Mouse (Mus musculus) stomach, embryonic 14.5 days (tissue): ENCODE results near the gene Gnat1. TPM values are rescaled to one million over a fixed set of nuclear protein-coding genes. Genes with fewer than 3 reads are reported as not detected.

ENCODE experiments used
- ATAC-seq: fragments of 200-750 bp; cut with Nextera tagmentation; 2 replicates; pipeline ENCODE4 v1.8.0; 2017; ENCODE audit warnings: low read depth, moderate TSS enrichment; ENCODE audit not compliant: insufficient number of reproducible peaks, insufficient read depth, low FRiP score
- H3K27ac ChIP-seq: fragments of 300-500 bp; sonication (generic); 2 replicates; pipeline ENCODE4 v1.5.1; 2014; ENCODE audit warnings: mild to moderate bottlenecking, low read length, moderate library complexity, mixed read lengths
- H3K27me3 ChIP-seq: fragments of 300-500 bp; sonication (generic); 2 replicates; pipeline ENCODE4 v1.6.1; 2014; ENCODE audit warnings: low read length, control low read depth, mixed read lengths; ENCODE audit not compliant: control insufficient read depth, insufficient read depth
- H3K36me3 ChIP-seq: fragments of 300-500 bp; sonication (generic); 2 replicates; pipeline ENCODE4 v1.6.1; 2014; ENCODE audit warnings: mild to moderate bottlenecking, control low read depth, low read length, moderate library complexity, mixed read lengths; ENCODE audit not compliant: control insufficient read depth, insufficient read depth
- H3K4me1 ChIP-seq: fragments of 300-500 bp; sonication (generic); 2 replicates; pipeline ENCODE4 v1.6.1; 2014; ENCODE audit warnings: low read length, control low read depth, mixed read lengths; ENCODE audit not compliant: control insufficient read depth, insufficient read depth
- H3K4me2 ChIP-seq: fragments of 300-500 bp; sonication (generic); replicated peaks from 2 replicates; pipeline ENCODE4 v1.6.1; 2014; ENCODE audit warnings: low read depth, low read length, control low read depth
- H3K4me3 ChIP-seq: fragments of 300-500 bp; sonication (generic); 2 replicates; pipeline ENCODE4 v1.5.1; 2014; ENCODE audit warnings: low read depth, low read length, control low read depth
- H3K9ac ChIP-seq: fragments of 300-500 bp; sonication (generic); replicated peaks from 2 replicates; pipeline ENCODE4 v1.6.1; 2014; ENCODE audit warnings: low read depth, mild to moderate bottlenecking, control low read depth, low read length, moderate library complexity, mixed read lengths
- H3K9me3 ChIP-seq: fragments of 300-500 bp; sonication (generic); 2 replicates; pipeline ENCODE4 v1.6.1; 2016; ENCODE audit warnings: low read depth, low read length, control low read depth; ENCODE audit not compliant: control insufficient read depth
- WGBS: fragments of 180-500 bp; shearing (Covaris S2); extraction: QIAGEN DNeasy Blood & Tissue Kit; methylation state at CpG from one replicate; pipeline ENCODE4 v1.1.7; 2014; 5-methylcytosine and 5-hydroxymethylcytosine counted together
- polyA plus RNA-seq: library from polyadenylated mRNA; unstranded; fragments of >200 nt; fragmentation: Nextera tagmentation; extraction: Ambion mirVana; gene quantifications from 2 replicates; pipeline ENCODE4 v1.2.1, GENCODE M21; 2014

The Gnat1 gene
- polyA plus RNA-seq, 1 experiment from 2014 or later: 2.4 TPM

DNA sequence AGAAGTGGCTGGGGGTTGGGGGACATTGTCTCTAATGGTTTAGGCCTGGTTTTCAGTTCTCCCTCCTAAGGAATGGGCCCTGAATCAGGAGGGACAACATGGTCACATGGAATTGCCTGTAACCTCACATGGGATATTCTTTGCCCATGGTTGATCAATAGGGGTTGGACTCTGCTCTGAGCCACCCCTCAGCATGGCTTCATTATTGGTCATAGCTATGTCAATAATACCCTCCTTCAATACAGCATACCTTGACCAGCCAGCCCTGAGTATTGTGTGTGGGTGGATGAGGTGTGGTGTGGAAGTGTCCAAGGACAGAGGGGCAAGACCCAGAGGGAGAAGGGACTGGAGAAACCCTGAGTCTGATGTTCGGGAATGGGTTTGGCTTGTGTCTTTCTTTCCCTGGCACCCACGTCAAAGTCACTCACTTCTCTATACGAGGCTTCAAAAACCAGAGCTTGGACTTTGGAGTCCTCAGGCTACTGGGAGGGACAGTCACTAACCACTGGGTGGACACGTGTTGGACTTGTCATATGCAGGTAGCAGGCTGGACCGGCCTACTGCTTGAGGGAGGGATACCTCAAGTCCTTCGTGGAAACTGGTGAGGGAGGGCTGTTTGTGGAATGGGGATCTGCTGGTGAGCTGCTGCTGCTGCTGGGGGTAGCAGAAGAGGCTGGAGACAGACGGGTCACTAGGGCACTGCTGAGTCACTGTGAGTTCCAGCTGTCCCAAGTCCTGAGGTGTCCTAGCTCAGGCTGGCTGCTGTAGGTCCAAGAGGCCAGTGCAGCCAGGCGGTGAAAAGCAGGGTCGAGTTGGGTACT lies 4.7 kb downstream of the Gnat1 start:
- 65% methylated on average over 9 of the region's 9 CpGs for WGBS
- Histone ChIP-seq H3K27ac (no peak overlapping the region), H3K36me3 (no peaks in the 10 kb centered on the region), H3K4me1 (peaks cover 8% of the 10 kb centered on the region), H3K4me2 (no peak overlapping the region), H3K27me3 (peaks cover 26% of the 10 kb centered on the region), H3K9me3 (no peaks in the 10 kb centered on the region), H3K9ac (no peak overlapping the region), H3K4me3 (no peak overlapping the region)
- ATAC-seq: no peak

DNA sequence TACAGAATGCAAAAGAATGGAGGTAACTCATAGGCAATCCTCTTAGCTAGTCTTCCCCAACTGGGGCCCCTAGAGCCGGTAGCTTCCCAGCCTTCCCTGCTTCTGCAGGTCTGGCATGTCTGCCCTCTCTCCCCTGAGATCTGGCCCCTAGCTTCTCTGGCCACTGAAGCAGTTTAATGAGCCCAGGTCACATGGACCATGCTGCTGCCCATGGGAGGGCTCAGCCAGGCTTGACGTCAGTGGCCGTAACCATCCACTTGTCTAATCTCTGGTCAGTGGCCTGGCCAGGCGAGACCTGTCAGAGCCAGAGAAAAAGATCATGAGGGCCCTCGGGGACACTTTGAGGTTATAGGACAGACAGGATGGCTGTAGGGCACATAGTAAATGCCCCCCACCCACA lies 9.3 kb downstream of the Gnat1 start:
- peaks cover 17% of the 10 kb centered on the region for H3K4me1 ChIP-seq
- no peak overlapping the region for H3K27ac ChIP-seq
- ATAC-seq: no peak
- no peak overlapping the region for H3K4me2 ChIP-seq
- H3K4me3 ChIP-seq: no peak overlapping the region
- H3K9ac ChIP-seq: no peak overlapping the region
- no peaks in the 10 kb centered on the region for H3K9me3 ChIP-seq
- whole genome bisulfite sequencing: 70% methylated on average over 5 of the region's 5 CpGs
- peaks cover 4% of the 10 kb centered on the region; the same call in 1 of the 2 replicates for H3K27me3 ChIP-seq
- no peaks in the 10 kb centered on the region for H3K36me3 ChIP-seq

DNA sequence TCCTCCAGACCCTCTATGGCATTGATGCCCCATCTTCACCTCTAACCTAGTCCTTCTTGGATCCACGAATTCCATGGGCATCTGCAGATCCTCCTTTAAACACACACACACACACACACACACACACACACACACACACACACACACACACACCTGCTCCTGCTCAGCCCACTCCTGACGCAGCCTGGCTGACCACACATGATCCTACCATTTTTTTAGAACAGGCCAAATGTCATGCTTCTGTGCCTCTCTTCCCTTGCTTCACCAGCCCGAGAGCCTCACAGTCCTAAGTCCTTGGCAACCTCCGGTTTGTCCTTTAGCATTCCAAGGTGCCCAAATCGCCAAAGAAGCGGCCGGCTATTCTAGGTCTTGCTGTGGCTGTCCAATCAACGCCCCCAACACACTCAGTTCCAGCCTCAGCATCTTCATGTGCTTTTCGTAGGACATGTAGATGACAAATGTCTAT lies 10.0 kb downstream of the Gnat1 start, which contains the start of gene Slc38a3:
Gene Slc38a3, minus strand, starts transcription at position 51 of the 466 bp plus-strand sequence.
- Histone ChIP-seq H3K4me3 (no peak within 1 kb of the TSS), H3K36me3 (no peaks in the 10 kb centered on the region), H3K27ac (0 out of 2 replicates have a peak within 1 kb of the TSS, but pooled peaks have one; percentile 11), H3K4me1 (peaks cover 17% of the 10 kb centered on the region), H3K27me3 (no peaks in the 10 kb centered on the region), H3K9ac (no peak within 1 kb of the TSS), H3K9me3 (no peaks in the 10 kb centered on the region), H3K4me2 (no peak within 1 kb of the TSS)
- 85% methylated on average over 9 of the region's 9 CpGs for WGBS
- ATAC-seq: no peak

DNA sequence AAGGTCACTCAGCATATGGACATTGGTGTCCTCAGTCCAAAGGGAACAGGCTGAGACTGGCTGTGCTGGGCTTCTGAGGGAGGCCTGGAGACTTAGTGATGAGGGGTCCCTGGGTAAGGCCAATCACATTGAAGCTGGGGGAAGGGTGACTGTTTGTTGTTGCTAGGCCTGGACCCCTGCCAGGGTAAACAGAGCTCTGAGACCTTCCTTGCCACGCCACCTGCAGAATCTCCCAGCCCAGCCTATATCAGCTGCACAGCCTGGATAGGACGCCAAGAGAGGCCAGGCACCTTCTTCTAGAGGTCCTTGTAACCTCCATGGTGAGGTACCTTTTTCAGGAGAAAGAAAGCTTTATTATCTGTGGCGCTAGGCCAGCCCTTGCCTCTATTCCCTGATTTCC lies 10.6 kb downstream of the Gnat1 start:
- Histone ChIP-seq H3K4me3 (no peak overlapping the region), H3K4me1 (peaks cover 17% of the 10 kb centered on the region), H3K9ac (no peak overlapping the region), H3K4me2 (no peak overlapping the region), H3K27ac (0 out of 2 replicates have a peak overlapping the region, but pooled peaks have one; percentile 11), H3K27me3 (no peaks in the 10 kb centered on the region), H3K36me3 (no peaks in the 10 kb centered on the region), H3K9me3 (no peaks in the 10 kb centered on the region)
- 0 out of 2 replicates have a peak, but pooled peaks have one; percentile 16 for ATAC-seq
- WGBS: 62% methylated on average over 3 of the region's 3 CpGs

DNA sequence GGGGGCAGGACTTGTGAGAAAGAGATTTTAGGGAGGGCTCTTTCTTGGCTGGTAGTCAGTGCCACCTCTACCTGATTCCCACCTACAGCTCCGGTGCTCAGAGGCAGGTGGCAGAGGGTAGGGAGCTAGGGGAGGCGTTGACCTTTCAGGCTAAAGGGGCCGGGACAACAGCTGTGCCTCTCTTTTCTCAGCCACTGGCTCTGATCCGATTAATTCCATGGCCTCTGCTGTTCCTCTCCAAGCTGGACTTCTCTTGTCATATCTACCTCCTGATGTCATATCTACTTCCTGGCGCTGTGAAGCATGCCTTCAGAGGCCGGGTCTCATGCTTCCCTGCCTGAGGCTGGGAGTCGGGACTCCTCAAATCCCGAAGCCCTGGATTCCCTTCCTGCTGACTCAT lies 11.5 kb downstream of the Gnat1 start:
- Histone ChIP-seq H3K9me3 (no peaks in the 10 kb centered on the region), H3K4me3 (no peak overlapping the region), H3K27me3 (no peaks in the 10 kb centered on the region), H3K36me3 (no peaks in the 10 kb centered on the region), H3K4me2 (peak overlapping the region; percentile 92; the same call in 1 of the 2 replicates), H3K4me1 (peaks cover 17% of the 10 kb centered on the region), H3K27ac (0 out of 2 replicates have a peak overlapping the region, but pooled peaks have one; percentile 11), H3K9ac (no peak overlapping the region)
- ATAC-seq: no peak
- WGBS: 40% methylated on average over 8 of the region's 8 CpGs

DNA sequence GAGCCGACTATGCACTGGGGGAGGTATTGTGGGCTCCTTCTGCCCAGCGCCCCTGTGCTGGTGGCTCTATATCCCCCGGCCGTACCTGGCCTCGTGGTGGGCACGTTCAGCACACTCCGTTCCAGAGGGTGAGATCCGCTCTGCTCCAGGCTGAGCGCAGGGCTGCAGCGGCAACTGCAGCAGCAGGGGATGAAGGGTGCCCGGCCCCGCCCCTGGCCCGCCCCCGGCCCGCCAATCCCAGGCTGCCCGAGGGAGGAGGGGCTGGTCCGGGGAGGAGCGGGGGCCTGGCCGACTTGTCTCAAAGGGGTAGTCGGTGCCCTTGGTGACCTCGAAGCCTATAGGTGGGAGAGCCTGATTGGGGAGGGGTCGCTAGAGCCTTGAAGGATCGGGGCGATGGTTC lies 12.3 kb downstream of the Gnat1 start:
- H3K9me3 ChIP-seq: no peaks in the 10 kb centered on the region
- peak overlapping the region; percentile 33; the same call in 1 of the 2 replicates for H3K9ac ChIP-seq
- ATAC-seq: peak; percentile 85
- peak overlapping the region; percentile 42 for H3K4me3 ChIP-seq
- H3K36me3 ChIP-seq: no peaks in the 10 kb centered on the region
- no peak overlapping the region for H3K27ac ChIP-seq
- no peaks in the 10 kb centered on the region for H3K27me3 ChIP-seq
- H3K4me2 ChIP-seq: peak overlapping the region; percentile 92
- WGBS: 1% methylated on average over 24 of the region's 24 CpGs
- H3K4me1 ChIP-seq: peaks cover 17% of the 10 kb centered on the region

DNA sequence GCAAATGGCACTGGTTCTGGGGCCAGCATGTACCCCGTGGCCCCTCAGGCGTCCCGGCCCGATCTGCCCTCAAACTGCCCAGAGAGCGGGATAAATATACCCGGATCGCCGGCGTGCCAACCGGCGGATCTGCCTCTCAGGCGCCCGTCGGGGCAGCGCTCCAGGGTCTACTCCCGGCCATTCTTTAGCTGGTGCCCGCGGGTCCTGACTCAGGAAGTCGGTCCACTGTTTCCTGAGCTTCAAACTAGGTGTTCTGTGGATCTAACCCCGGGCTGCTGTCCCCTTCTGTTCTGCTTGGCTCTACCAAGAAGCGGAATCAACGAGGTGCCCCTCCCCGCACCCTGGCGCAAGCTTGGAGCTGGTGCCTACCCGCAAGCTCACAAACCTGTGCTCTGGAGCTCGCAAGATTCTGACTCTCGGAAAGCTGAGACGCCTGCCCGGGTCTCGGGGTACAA lies 12.7 kb downstream of the Gnat1 start:
- peaks cover 17% of the 10 kb centered on the region for H3K4me1 ChIP-seq
- peak overlapping the region; percentile 33 for H3K9ac ChIP-seq
- no peaks in the 10 kb centered on the region for H3K36me3 ChIP-seq
- no peaks in the 10 kb centered on the region for H3K9me3 ChIP-seq
- 1% methylated on average over 30 of the region's 30 CpGs for WGBS
- H3K4me3 ChIP-seq: peak overlapping the region; percentile 42
- ATAC-seq: no peak
- peak overlapping the region; percentile 92 for H3K4me2 ChIP-seq
- no peaks in the 10 kb centered on the region for H3K27me3 ChIP-seq
- no peak overlapping the region for H3K27ac ChIP-seq

DNA sequence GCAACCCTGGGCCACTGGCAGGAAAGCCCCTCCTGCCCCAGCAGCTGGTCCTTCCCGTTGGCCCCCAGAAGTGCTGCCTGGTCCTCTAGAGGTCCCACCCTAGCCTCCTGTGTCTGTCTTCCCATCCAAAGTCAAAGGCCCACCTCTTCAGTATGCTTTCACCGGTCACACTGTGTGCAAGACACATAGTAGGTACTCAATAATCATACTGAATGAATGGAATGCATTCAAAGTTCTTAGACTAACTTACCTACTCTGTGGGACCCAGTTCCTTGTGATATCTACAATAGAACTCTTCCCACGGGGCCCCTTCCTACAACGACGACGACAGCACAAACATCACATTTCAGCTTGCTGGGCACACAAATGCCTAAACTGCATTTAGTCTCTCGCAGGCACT lies 14.2 kb downstream of the Gnat1 start:
- no peak overlapping the region for H3K4me3 ChIP-seq
- no peak overlapping the region for H3K9ac ChIP-seq
- 85% methylated on average over 7 of the region's 7 CpGs for WGBS
- H3K36me3 ChIP-seq: no peaks in the 10 kb centered on the region
- H3K4me2 ChIP-seq: no peak overlapping the region
- peaks cover 17% of the 10 kb centered on the region for H3K4me1 ChIP-seq
- no peak overlapping the region for H3K27ac ChIP-seq
- no peaks in the 10 kb centered on the region for H3K27me3 ChIP-seq
- H3K9me3 ChIP-seq: no peaks in the 10 kb centered on the region
- no peak for ATAC-seq
